Mouse (Mus musculus): ENCODE results near the gene Pef1. TPM values are rescaled to one million over a fixed set of nuclear protein-coding genes. Genes with fewer than 3 reads are reported as not detected.

The Pef1 gene
- total RNA-seq, 2 experiments from 2014 or later, result 74.1 to 79.0 TPM

DNA sequence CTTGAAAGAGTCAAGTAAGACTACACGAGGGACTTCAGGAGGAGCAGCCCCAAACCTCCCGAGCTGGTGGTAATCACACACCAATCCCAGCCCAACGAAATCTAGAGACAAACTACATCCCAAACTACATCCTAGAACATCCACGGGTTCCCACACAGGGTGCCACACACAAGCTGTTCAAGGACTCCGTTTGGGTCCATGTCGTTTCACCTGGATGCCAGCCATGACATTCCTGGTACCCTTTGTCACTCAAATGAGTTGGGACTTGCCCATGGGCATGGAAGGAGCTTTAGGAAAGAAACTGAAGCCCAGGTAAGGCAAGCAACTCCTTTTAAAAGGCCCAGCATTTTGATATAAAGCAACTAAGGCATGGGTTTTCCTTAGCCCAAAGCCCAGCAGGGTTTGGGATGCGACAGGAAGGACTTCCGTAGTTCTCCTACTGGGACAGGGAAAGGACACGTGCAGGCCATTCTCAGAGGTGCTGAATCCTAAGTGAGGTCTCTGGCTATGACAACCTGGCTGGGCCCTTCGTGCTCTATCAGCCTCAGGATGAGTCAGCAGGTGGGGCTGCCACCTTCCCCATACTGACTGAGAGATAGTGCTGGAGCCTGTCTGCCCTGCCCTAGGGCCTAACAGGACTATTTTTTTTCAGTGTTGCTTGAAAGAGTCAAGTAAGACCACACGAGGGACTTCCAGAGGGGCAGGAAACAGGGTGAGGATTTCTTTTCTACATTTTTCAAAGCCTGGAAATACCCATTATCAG, 70.9 kb downstream of the Pef1 start:
- DNase-seq (ENCODE audit: low spot score in 2 of 2), result no peak

DNA sequence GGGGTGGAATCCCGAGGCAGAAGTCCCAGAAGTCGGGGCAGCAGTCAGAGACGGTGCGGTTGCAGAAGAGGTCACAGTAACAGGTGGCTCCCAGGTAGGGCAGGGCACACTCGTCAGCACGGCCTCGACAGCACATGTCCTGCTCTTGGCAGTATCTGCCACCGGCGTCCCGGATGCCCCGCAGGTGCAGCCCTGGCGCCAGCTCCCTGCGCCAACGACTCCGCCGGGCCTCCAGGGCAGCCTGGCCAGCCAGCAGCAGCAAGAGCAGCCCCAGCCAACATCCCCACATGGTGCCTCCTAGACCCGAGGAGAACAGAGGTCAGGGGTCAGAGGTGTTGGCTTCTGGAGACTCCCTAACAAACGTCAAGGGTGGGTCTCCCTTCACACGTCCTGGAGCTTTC, 71.6 kb downstream of the Pef1 start:
- DNase-seq (ENCODE audit: low spot score in 2 of 2), result peak in 1 of 2 experiments; percentile 48

DNA sequence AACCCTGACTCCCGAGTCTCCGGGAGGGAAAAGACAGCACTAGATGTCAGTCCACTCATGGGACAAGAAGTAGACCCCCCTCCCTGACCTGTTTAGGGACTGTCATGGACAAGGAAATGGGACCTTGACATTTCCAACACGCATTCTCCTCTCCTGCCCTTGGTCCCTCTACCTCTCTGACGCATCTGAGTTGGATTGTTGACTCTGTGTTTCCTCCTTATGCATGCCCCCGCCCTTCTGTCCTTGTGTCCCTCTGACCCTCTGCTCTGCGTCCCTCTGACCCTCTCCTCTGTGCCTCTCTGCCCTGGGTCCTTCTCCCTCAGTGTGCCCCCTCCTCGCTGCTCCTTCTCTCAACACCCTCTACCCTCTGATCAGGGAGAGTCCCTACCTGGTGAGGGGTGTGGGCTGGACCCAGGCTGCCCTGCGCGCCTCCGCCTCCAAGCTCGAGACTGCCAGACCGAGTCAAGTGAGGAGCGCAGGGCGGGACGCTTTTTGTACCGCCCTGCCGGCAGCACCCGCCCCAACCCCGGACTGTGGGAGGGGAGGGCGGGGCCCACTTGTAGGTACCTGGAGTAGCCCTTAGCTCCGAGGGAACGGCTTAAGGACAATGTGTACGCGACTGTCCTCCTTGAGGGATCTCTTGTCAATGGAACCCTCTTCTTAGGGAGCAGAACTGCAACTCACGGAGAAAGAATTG, 72.1 kb downstream of the Pef1 start:
- peak; percentile 72 to 73 for DNase-seq (ENCODE audit: low spot score in 2 of 2)

DNA sequence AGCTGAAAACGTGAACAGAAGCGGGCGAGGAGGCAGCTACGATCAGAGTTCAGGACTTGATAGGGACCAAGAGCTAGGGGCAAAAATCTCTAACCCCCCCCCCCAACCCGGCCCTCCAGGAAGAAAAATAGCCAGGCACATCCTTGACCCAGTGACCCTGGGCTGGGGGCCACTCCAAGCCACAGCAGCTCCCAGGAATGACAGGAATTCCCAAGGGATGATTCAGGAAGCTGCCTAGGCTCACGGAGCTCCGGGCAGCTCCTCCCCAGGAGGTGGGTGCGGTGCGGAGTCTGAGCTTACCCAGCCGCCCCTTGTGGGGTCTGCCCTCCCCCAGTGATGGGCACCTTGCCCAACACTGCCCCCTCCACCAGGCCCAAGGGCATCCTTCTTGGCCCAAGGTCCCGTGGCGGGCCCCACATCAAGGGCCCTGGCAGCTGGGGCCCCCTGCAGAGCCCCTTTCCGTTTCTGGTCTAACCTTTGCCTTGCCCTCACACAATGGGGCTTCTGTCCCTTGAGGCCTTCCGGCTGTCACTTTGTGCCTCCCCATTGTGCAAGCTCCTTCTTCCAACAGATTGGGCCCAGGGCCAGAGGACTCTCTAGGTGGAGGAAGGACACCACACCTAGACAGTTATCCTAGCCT, 72.8 kb downstream of the Pef1 start, which contains the start of gene Tinagl1:
Gene Tinagl1 (minus strand): TSS at position 51 of the 640 bp plus-strand sequence.
- DNase-seq (ENCODE audit: low spot score in 2 of 2), result peak in 1 of 2 experiments; percentile 56

DNA sequence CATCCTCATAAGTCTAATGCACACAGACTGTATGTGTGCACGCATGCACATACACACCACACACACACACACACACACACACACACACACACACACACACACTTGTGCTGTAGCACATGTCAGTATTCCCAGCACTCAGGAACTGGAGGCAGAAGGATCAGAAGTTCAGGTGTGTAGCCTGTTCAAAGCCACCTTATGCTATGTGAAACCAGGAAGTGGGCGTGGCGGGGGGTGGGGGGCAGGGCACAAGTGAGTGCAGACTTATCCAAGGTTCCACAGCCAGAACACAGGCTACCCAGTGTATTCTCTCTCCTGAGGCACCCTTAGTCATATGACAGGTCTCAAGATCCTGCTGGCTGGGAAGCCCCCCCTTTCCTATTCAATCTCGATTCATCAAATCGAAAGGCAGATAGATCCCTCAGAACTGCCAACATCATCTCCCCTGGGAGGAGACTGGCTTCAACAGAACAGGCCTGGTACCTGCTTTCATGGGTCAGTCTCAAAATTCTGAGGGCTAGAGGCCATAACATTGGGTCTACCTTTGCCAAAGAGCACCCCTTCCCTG, 73.9 kb downstream of the Pef1 start:
- DNase-seq (ENCODE audit: low spot score in 2 of 2), result no peak

DNA sequence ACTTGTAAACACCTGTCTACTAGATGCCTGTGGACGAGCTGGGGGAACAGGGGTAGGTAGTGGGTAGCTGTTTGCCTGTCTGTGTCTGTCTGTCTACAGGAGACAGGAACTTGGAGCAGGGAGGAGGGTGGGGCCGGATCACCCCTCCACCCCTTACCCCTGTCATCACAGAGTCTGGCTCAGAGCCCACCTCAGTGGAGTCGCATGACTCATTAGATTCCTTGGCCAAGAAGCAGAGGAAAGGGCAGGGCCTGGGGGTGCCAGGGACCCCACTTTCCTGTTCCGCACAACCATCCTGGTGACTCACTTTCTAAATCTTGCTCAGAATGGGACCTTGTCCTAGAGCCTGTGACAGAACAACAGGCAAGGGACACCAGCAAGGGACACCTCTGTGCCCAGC, 74.7 kb downstream of the Pef1 start:
- peak; percentile 55 to 59 for DNase-seq (ENCODE audit: low spot score in 2 of 2)

DNA sequence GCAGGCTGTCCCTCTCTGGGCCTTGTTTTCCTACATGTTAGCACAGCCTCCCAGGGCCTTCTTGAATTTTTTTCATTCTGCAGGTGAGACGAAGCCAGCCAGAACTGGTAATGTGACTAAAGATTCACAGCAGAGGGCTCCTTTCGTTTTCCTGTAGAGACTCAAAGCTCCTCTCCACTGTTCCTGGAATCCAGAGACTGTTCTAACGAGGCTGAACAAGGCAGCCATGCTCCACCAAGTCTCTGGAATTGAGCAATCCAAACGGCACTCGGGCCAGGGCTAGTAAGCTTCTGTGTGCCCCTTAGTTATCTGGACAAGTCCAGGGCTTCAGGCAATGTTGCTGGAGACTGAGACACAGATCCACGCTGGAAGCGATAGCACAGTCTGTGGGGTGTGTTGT, 75.2 kb downstream of the Pef1 start:
- DNase-seq (ENCODE audit: low spot score in 2 of 2), result no peak

Other genes with a start within 250 kb of the Pef1 start
- gene Spocd1, start 173.3 kb upstream of the Pef1 start, total RNA-seq (2021), result under 1 TPM; 0.51 to 0.53 TPM
- gene Adgrb2, start 117.7 kb upstream of the Pef1 start, total RNA-seq (2021), result 10 to 100 TPM; 20.4 to 23.9 TPM
- gene Col16a1, start 54.7 kb upstream of the Pef1 start, total RNA-seq (2021), result 10 to 100 TPM; 13.2 to 14.7 TPM
- gene Hcrtr1, start 36.8 kb downstream of the Pef1 start, total RNA-seq (2021), result under 1 TPM; 0.46 to 0.77 TPM
- 100 to 1,000 TPM; 133 to 239 TPM for gene Tinagl1, start 72.6 kb downstream of the Pef1 start, total RNA-seq (2021)
- not detected for gene Gm853, start 119.8 kb downstream of the Pef1 start, total RNA-seq (2021)
- gene Serinc2, start 176.6 kb downstream of the Pef1 start, total RNA-seq (2021), result 1 to 10 TPM; 1.7 to 2.8 TPM
- 100 to 1,000 TPM in 1 of 2 experiments, 10 to 100 TPM in 1; 61.4 to 128 TPM for gene Fabp3, start 206.0 kb downstream of the Pef1 start, total RNA-seq (2021)
- gene Gm10570, start 206.1 kb downstream of the Pef1 start, total RNA-seq (2021), result not detected

Measured in adrenal gland, adult 18-20 months (tissue).